Mouse (Mus musculus): ENCODE measurements around the gene Mbip.

The Mbip gene

GRCm38 (mm10) chr12:56345367-56346089, at the start of gene Mbip:
Gene Mbip, minus strand, starts transcription at chr12:56345894.
- DNase-seq (ENCODE audit: low spot score) = peak; percentile 91

- DNase-seq (ENCODE audit: low spot score) = no peak
Measured at GRCm38 (mm10) chr12:56387647-56388205, 42.0 kb upstream of the Mbip start.

GRCm38 (mm10) chr12:56386955-56387646, 41.4 kb upstream of the Mbip start:
- DNase-seq (ENCODE audit: low spot score) = no peak

DNA sequence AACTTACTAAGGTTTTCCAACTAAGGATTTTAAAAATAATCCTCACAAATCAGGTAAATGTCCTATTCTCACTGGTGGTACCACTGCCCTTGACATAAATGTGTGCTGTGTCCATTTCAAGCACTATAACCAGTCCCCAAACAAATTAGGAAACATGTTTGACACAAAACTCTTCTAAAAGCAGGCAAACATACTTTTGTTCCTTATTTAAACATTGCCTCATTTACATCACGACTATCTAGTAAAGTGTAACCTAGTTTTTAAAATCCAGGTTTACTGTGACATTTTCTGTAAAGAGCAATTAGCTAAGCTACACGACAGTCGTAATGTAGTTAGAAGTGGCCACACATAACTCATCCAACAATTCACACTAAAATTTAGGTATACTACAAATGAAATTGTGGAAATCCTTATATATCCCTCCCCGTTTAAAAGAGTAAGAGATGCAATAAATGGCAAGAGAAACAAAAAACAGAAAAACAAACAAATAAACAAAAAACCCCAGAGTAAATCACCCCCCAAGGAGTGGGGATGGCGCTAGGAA, 851 bp downstream of the Mbip start:
- no peak for DNase-seq (ENCODE audit: low spot score)

DNA sequence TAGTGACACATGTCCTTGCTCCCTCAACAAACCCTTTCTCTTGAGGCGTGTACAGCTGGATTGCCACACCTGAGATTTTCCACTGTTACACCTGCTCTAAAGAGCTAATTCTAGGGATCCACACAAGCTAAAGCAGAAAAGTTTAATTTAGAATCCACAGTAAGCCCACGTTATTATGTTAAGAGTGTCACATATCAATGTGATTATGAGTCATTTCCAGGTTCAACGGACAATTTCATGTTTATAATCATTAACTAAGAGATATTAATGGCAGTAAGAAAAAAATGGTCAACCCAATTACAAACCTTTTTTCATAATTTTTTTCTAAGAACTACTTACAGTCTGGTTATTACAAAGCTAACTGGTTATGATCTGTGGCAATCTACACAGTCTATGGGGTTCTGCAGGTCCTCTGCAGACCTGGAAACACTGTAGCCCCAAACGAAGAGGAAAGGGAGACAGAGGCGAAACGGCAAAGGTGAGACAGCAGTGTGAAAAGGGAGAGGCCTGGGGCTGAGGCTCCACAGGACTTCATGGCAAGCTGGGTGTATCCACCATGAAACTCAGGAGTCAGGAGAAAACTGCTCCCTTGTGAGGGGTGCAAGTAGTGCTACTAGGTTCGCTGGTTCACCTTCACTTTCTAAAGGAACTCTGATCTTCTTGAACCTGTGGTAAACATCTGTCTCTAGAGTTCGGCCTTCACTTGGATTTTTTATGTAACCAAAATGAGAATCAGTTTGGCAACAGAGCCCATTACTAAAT, 6.2 kb downstream of the Mbip start:
- DNase-seq (ENCODE audit: low spot score) = no peak

- no peak for DNase-seq (ENCODE audit: low spot score)
Measured at GRCm38 (mm10) chr12:56333461-56333860, 12.2 kb downstream of the Mbip start.

- no peak for DNase-seq (ENCODE audit: low spot score)
Measured at GRCm38 (mm10) chr12:56332475-56332874, 13.2 kb downstream of the Mbip start.

DNA sequence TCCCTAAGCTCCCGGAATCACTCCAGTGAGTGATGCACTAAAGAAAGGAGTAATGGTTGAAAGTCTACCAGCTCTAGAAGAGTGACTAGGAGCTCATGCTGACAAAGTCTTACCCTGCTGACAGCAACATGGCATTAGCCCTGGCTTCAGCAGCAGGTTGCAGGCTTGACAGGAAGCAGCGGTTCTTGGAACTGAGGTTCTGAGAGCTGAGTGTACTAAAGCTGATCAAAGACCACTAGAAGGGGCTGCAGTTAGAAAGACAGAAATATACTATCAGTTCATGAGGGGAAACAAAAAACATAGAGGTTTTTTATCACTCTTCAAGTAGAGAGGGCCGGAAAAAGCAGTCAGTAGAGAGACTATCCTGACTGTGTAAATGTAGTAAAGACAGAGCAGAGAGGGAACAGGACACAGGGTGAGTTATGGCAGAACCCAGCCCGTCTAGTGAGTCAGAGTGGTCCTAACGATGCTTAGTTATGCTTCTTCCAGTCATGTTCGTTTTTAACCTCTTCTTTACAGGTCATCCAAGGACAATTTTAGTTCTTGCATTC, 18.2 kb downstream of the Mbip start:
- DNase-seq (ENCODE audit: low spot score) = no peak

DNA sequence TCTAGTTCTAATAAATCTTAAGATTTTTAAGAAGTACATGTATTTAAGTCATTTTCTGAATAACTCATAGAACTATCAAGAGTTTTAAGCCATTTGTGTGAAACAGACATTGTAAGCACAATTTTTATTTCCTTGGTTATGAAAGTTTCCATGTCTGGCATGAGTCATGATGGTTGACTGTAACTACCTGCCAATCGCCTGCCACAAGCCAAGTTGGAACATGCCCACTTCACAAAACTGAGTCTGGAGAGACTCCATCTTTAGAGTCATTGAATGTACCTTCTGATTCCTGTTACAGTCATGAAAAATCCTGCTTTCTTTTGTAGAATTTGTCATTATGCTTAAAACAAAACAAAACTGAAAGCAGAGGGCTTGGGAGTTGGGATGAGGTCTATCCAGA, 19.8 kb downstream of the Mbip start:
- no peak for DNase-seq (ENCODE audit: low spot score)

- DNase-seq (ENCODE audit: low spot score) = no peak
Measured at GRCm38 (mm10) chr12:56318941-56319340, 26.8 kb downstream of the Mbip start.

GRCm38 (mm10) chr12:56318059-56318458, 27.6 kb downstream of the Mbip start:
- no peak for DNase-seq (ENCODE audit: low spot score)

DNA sequence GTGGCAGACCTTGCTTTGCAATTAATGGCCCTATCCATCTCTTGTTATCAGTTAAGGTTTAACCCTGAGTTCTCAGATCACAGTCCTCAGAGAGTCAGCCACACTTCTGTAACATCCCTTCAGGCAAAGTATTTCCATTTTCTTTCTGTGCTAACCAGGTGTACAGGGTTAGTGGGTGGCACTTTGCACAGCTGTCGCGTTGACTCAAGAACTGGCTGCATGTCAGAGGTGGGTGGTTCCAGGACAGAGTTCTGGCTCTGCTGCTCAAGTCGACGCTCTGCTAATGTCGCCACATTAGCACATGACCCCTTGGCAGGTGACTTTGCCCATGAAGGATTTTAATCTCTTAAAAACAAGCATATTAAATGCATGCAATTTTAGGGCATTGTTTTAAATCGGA, 39.9 kb downstream of the Mbip start:
- no peak for DNase-seq (ENCODE audit: low spot score)

- DNase-seq (ENCODE audit: low spot score) = no peak
Measured at GRCm38 (mm10) chr12:56302321-56303017, 43.2 kb downstream of the Mbip start.

- DNase-seq (ENCODE audit: low spot score) = peak; percentile 7
Measured at GRCm38 (mm10) chr12:56301487-56302293, 44.0 kb downstream of the Mbip start.

DNA sequence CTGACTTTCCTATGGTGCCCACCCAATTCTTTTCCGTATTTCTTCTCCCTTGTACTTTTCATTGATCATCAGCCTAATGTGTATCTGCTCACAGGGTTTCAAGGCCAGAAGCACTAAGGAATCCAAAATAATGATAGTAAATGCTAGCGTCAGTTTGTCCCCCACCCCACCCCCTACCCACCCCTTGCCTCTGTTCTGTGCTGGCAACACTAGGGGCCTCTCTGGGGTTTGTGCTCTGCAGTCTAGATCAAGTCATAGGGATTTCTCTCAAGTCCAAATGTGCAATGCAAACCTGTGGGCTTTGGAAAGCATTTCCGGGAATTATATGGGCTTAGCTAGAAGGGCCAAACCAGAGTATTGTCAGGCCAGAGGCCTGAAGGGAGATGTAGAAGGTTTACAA, 46.1 kb downstream of the Mbip start:
- no peak for DNase-seq (ENCODE audit: low spot score)

DNA sequence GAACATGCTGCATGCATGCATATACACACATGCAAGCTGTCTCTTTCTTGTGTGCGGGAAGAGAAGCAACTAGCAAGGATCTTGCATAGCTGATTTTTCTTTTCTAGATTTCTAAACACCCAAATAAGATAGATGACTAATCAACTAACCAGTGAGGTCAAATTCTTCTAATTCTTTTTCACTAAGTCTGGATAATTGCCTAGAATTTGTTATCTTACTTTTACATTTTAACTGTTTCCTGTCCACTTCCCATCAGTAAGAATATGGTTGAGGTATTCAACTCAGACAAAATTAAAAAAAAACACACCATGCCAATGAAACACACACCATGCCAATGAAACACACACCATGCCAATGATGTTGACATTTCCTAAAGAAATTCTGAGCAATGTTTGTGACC, 46.8 kb downstream of the Mbip start:
- DNase-seq (ENCODE audit: low spot score) = no peak

GRCm38 (mm10) chr12:56297921-56298830, 47.5 kb downstream of the Mbip start:
- no peak for DNase-seq (ENCODE audit: low spot score)

- DNase-seq (ENCODE audit: low spot score) = no peak
Measured at GRCm38 (mm10) chr12:56297099-56297498, 48.6 kb downstream of the Mbip start.

GRCm38 (mm10) chr12:56296524-56296923, 49.2 kb downstream of the Mbip start:
- no peak for DNase-seq (ENCODE audit: low spot score)
